Mouse (Mus musculus): ENCODE measurements at regions not wholly inside any gene's neighbourhood (a gene's known extent, or its start where the extent isn't known, plus 50 kb on each side); places are given as distances from the start of the nearest gene placed in this dataset.

DNA sequence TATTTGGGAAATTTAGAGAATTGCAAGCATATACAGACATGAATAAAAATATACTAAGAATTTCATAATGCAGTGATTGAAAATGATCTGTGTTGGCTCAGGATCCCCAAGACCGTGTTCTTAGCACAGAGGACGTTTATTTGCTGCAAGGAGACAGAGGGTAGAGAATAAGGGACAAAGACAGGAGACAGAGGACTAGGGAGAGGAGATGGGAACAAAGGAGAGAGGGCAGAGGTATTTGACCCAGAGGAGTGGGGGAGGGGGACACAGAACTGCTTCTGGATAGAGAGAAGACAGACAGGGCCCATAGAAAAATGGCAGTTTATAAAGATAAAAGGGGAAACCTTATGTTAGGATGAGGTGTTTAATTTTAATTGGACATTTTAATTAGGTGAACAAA lies 265.0 kb downstream of the Lmbrd1 start:
- TF ChIP-seq CTCF (IDR thresholded peaks at IDR 0.05; ENCODE audit: low read depth) (no peak), EP300 (optimal IDR thresholded peaks at IDR 0.05) (no peak)
